Mouse (Mus musculus): ENCODE measurements at regions not wholly inside any gene's neighbourhood (a gene's known extent, or its start where the extent isn't known, plus 50 kb on each side); places are given as distances from the start of the nearest gene placed in this dataset.
A peak's percentile ranks its signal among the peaks of the same experiment; 100 is the strongest.

GRCm38 (mm10) chr4:5206394-5207099 lies 413.4 kb upstream of the Impad1 start:
- DNase-seq = no peak

DNA sequence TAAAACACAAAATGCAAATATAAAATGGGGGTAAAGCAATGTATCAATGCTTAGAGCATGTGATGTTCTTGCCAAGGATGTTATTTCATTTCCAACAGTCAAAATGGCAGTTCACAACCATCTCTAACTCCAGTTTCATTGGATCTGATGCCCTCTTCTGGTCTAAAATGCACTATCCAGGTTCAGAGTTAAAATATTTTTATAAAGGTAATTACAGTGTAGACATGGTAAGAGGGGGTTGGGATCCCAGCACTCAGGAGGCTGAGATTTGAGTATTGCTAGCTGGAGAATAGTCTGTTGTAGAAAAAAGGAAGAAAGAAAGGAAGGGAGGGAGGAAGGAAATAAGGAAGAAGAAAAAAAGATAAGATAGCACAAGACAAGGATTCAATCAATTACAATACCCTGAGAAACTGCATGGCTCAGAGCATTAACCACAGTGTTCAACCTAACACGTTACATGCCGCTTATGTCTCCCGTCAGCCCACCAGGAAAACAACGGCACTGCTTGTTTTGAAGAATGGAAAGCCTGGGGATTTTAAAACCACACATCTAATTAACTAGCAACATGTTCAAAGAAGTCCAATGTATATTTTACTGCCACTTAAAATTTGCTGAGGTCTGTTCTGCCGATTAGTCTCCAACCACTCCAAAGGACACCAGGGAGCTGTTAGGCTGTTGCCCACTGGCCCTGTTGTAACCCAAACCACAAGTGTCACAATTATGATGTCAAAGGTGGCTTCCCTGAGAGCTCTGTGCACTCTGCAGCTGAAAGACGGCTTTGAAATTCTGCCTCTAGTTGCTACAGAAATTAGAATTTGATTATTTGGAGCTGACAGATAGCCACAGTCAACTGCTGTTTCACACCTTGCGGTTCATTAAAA lies 412.4 kb upstream of the Impad1 start:
- no peak for DNase-seq

GRCm38 (mm10) chr4:5194272-5194671 lies 401.1 kb upstream of the Impad1 start:
- no peak for DNase-seq

GRCm38 (mm10) chr4:5181591-5181990 lies 388.4 kb upstream of the Impad1 start:
- no peak for DNase-seq

GRCm38 (mm10) chr4:5178991-5179693 lies 386.0 kb upstream of the Impad1 start:
- DNase-seq = peak; percentile 16 to 19

- no peak for DNase-seq
These were observed 372.1 kb upstream of the Impad1 start for GRCm38 (mm10) chr4:5165263-5165662.

GRCm38 (mm10) chr4:5160931-5161330 lies 367.8 kb upstream of the Impad1 start:
- no peak for DNase-seq

DNA sequence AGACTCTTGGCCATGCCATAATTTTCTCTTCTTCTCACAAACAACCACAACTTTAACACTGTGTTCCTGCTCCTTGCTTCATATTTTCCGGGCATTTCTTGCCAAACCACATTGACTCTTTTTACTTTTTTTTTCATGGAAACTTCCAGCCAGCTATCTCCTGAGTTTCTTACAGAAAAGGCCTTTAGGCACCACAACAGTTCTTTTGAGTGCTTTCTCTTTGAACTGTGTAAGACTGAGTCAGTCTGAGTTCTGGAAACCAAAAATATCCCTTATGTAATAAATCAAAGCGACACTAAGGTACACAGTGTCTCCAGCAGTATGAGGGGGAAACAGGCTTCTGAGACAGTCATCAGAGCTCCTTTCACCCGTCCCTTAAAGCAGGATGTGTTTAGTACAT lies 337.6 kb upstream of the Impad1 start:
- peak; percentile 58 to 72 for DNase-seq

GRCm38 (mm10) chr4:5126059-5126458 lies 332.9 kb upstream of the Impad1 start:
- no peak for DNase-seq

DNA sequence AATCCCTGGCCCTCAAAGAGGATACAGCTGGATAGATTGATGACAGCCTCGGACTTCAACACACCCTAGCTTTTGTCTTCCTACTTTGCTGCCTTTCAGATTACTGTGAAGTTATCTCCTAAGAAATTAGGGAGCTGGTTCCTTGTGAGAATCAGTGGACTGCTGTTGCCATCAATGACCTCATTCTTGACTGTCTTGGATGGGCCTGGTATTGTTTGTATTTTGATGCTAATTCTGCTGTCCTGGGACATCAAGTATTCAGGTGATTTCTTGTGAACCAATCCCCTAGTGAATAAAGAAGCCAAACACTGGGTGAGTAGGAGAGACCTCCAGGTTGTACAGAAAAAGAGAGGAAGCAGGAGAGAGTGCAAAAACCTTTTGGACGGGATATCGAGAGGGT lies 305.3 kb upstream of the Impad1 start:
- DNase-seq = no peak

DNA sequence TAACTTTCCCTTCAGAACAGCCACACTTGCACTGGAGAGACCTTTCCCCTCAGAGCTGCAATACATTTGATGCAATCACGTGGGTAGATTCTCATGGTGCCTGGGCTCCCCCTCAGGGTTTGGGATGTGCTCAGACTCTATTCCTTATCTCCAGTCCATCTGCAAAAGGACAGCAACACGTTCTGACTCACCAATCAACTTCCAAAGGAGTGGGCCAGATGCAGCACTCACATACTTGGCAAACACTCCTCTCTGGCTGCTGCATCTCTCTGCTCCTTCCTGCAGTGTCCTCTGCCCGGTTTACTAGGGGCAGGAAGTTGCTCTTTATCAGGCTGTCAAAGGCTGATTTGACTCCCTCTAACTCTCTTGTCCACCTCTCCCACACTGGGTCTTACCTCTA lies 285.6 kb upstream of the Impad1 start:
- no peak for DNase-seq

DNA sequence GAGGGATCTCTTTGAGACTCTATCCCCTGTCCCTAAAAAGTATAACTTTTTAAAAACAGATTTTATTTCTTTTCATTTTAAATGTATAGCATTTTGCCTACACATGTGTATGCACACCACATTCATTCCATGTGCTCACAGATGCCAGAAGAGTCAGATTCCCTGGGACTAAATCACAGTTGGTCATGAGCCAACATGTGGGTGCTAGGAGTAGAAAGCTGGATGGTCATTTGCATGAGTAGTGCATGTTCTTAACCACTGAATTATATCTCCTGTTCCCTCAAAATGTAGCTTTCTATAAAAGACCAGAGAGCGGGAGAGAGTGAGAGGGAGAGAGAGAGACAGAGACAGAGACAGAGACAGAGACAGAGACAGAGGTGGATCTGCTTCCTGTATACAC lies 281.6 kb upstream of the Impad1 start:
- DNase-seq = no peak

- no peak for DNase-seq
These were observed 278.1 kb upstream of the Impad1 start for GRCm38 (mm10) chr4:5071243-5071642.

DNA sequence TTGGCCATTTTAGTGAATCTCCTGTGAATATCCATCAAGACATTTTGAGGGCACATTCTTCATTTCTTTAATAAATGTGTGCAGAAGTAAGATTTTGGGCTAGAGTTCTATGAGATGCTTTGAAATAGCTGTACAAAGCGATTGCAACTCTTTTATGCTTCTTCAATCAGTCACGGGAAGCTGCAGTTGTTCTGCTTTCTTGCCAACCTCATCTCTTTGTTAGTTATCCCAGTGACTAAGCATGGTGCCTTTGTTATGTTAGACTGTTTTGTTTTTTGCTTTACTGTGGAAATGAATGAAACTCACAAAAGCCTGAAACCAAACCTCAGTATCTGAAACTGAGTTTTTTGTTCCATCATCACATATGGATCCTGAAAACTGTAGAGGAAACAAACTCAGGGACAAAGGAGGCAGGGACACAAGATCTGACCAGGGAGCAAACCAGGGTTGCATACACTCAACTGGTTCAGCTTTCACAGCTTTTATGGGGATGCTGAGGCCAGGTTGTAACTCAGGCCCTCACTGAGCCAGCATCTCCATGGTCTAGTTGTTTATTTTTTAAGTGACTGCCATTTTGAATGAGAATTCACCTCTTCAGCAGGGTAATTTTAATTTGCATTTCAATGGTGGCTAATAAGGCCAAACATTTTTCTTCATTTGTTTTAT lies 266.3 kb upstream of the Impad1 start:
- DNase-seq = no peak

GRCm38 (mm10) chr4:5029929-5030328 lies 236.8 kb upstream of the Impad1 start:
- DNase-seq = no peak

DNA sequence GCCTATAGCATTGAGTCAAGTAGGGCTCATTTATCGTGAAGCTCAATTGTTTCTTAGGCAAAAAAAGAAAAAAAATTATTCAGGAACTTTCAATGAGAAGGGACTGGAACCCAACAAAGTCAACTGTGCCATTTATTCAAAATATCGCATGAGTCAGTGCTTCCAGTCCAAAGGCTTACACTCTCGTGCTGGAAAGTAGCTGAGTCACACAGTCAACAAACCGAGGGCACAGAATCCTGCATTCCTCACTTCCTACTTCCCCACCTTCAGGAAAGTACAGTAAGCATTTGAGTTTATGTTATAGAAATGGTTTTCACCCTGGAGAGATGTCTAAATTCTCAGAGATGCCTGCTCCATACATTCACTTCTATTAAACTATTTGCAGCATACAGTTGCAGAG lies 194.3 kb upstream of the Impad1 start:
- no peak for DNase-seq

DNA sequence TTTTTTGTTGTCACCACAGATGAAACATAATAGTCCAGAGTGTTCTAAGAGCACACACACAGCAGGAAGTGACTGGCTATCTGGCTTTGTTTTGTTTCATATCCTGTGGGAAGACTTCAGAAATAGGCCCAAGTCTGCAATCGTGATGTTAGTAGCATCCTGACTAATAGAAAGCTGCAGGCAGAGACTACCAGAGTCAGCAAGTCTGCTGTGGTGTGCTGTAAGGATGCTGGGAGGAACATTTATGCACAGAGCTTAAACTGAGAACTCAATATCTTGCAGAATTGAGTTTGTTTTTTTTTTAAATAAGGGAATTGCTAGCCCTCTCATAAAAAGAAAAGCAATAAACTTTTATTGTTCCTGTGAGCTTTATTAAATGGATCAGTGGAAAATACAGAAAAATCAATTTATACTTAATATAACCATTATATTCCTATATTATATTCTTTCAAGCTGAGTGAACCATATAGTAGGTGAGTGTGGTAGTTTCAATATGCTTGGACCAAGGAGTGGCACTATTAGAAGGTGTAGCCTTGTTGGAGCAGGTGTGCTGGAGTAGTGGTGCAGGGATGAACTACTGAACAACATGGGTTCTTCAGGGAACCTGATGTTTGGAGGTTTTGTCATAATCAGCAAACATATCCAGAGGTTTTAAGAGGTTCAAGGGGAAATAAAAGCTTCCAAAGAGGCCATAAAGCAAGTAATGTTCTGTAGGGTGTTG lies 190.5 kb upstream of the Impad1 start:
- DNase-seq = no peak

GRCm38 (mm10) chr4:4971800-4972319 lies 178.7 kb upstream of the Impad1 start:
- DNase-seq = peak; percentile 6 to 8

DNA sequence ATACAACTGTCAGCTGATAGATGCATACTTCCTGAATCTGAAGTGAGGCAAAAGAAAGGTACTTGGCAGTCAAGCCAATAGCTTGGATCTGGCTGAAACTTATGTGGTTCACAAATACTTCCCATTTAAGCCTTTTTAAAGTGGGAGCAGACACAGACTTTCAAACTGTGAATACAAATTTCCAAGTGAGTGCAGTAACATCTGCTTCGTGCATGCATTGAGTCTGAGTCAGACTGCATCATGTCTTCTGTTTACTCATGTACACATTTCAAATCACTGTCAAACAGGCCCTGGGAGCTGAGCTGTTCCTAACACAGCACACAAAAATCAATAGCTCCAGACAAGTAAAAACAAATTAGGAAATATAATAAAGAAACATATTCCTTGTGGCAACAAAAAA lies 155.8 kb upstream of the Impad1 start:
- DNase-seq = no peak

DNA sequence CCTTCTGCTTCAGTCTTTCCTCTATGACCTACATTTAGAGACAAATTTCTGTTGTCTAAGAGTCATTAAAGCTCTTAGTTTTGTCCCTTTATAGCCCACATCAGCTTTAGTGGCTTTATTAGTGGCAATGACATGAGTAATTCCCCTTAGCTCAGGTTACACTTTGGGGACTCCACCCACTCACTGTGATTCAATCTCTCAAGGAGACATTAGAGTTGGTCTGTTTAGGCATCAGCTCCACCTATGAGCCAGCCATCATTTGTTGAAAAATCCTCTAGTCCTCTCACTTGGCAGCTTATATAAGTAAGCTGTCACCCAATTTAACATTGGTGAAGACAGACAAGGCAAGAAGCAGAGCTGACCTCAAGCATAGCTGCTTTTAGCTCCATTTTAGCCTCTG lies 151.3 kb upstream of the Impad1 start:
- no peak for DNase-seq

- no peak for DNase-seq
These were observed 132.6 kb upstream of the Impad1 start for GRCm38 (mm10) chr4:4925741-4926140.

DNA sequence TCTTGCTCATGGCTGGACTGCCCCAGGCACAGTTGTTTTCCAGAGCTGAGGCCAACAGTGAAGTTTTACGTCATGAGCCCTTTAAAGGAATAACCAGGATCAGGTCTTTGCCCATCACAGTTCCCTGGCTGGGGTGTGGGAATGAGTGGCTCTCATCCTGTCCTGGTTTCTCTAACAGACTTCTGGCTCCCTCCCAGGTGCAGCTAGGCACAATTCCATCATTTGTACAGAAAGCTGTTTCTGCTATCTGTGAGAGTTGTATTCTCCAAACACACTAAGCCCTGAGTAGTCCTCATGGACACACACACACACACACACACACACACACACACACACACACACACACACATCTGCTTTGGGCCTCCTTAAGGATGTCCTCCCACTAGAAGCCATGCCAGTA lies 127.1 kb upstream of the Impad1 start:
- no peak for DNase-seq
